Mouse (Mus musculus): Measurements from ENCODE around the gene Atg4a. TPM values are rescaled to one million over a fixed set of nuclear protein-coding genes. Genes with fewer than 3 reads are reported as not detected.

The Atg4a gene
- total RNA-seq, 2 experiments from 2014 or later = 10.7 to 11.3 TPM

DNA sequence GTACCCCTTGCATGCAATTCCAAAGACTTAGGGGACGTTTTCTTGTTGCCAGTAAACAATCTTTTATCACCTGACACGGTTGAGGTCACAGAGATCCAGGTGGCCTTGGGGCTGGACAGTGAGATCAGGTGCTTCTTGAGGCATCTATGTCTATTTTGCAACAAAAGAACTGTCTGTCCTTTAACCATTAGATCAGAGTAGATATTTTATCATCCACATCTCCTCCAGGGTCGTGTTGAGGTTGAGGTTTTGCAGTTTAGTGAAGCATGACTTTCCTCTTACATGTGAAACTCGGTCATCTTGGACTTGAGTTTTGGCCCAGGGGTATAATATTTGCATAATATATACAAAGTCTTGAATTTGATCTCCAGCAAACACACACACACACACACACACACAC lies 200.9 kb downstream of the Atg4a start:
- intact Hi-C loops (cut with DNase I) = no loop called here
- no peak for DNase-seq (ENCODE audit: low spot score)

DNA sequence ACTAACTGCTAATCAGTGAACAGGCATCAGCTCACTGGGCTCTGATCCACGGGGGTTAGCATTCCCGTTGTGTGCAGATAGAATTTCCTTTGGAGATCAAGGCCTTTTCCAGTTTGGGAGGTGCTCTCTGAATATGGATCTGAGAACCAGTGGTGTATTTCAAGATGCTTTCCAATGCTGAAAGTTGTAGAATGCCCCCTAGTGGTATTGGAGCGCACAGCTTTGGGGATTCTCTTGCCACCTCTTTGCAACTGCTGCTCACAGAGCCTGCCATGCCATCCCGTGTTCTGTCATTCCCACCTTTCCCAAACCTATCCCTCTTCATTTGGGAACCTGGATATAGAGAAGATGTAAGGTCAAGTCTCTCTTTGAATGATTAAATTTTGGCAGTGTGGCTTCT lies 201.5 kb downstream of the Atg4a start:
- intact Hi-C loops (cut with DNase I) = no loop called here

DNA sequence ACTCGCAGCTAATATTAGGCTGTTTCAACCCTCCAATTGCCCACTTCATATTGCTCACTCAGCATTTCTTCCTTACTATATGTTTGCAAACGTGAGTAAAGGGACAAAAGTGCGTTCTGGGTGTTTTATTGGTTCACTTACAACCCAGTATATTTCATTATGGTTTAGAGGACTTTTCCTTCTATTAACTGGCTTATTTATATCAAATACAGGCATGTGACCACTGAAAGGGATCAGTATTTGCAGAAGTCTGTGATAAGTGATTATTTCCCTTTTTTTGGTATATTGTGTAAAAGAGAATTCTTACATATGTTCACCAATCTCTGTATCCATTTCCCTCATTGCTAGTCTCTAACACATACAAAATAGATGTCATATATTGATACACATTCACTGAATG lies 203.7 kb downstream of the Atg4a start:
- no peak for DNase-seq (ENCODE audit: low spot score)
- intact Hi-C loops (cut with DNase I) = no loop called here

More for the DNA sequence above, 201.5 kb downstream of the Atg4a start:
- DNase-seq (ENCODE audit: low spot score) = no peak

DNA sequence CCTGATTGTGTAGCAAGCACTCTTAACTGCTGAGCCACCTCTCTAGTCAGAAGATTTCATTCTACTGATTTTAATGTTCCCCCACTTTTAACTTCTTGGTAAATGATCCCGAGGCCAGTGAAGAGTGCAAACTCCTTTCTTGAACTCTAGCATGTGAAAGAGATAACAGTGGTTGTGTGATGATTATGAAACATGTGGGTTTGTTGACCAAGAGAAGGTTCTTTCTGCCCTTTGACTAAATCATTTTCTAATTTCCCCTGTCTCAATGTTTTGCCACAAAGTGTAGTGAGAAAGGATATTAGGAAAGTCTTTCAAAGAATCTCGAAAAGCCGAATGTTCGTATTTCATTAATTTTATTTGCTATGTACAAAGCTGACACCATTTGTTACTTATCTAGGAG lies 208.4 kb downstream of the Atg4a start:
- intact Hi-C loops (cut with DNase I) = no loop called here
- no peak for DNase-seq (ENCODE audit: low spot score)

DNA sequence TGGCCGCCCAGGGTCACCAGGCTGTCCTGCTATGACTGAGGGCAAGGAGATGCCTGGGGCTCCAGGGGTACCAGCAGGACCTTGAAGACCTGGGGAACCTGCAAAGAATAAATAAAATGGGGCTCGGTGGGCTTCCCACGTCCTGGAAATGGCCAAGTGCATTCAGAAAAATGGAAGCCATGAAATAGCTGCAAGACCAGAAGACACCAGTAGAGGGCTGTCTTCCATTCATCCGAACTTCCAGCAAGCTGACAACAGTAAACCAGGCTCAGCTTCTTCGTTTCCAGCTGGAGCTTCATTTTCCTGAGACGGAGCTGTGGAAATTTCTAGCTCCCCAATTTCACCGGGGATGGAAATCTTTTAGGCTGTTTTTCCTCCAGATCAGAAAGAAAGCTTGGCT lies 218.6 kb downstream of the Atg4a start:
- intact Hi-C loops (cut with DNase I) = no loop called here
- no peak for DNase-seq (ENCODE audit: low spot score)

DNA sequence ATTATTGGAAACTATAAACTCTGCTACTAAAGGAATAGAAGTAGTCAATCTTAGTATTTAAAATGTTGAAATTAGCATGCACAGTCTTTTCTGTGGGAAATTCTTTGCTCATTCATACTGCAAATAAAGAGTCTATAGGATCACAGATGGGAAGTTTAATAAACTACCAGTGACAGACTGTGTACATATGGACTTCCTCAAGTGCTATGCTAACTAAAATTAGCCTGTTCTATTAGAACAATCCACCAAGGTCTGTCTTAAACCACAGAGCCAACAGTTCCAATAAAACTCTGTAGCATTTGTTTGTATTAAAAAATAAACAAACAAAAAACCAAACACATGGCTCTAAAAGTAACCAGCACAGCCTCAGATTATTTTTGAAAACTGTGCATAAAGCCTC lies 238.3 kb downstream of the Atg4a start:
- intact Hi-C loops (cut with DNase I) = no loop called here
- DNase-seq (ENCODE audit: low spot score) = no peak

DNA sequence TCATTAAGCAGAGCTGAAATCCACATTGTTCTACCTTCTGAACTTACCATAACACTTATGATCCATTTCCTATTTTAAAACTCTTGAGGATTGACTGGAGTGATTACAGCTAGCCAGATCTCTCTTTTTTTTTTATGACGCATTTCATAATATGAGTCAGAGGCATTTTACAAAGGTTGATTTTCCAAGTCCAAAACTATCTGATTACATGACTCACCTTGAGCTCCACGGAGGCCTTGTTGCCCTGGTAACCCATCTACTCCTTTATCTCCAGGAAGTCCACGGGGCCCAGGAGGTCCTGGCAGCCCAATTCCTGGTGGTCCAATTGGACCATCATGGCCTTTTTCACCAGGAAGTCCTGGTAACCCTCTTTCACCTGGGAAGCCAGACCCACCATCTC lies 242.3 kb downstream of the Atg4a start:
- intact Hi-C loops (cut with DNase I) = no loop called here
- DNase-seq (ENCODE audit: low spot score) = no peak

DNA sequence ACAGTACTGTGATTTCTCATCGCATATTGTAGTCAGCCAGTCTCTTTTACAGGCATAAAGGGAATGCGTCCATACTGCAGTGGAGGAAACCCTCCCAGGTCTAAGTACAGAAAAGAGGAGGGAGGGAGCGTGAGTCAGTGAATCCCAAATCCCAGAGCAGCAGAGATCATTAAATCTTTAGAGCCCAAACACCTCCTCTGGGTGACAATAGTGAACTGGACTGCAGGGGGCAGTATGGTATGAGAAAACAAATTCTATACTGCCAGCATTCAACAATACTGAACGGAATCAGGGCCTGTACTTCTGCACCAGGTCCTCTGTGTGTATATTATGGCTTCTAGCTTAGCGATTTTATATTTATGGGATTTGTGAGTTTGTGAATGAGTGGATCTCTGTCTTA lies 256.1 kb downstream of the Atg4a start:
- intact Hi-C loops (cut with DNase I) = loop anchor here (10.0 kb wide), 1 partner anchor 882 kb away; no protein-coding TSS in a partner anchor
- DNase-seq (ENCODE audit: low spot score) = no peak

Other genes with a start within 250 kb of the Atg4a start
- gene Tex13b, start 143.5 kb upstream of the Atg4a start, total RNA-seq (2021) = not detected
- gene Vsig1, start 49.3 kb upstream of the Atg4a start, total RNA-seq (2021) = not detected
- gene Psmd10, start 179 bp upstream of the Atg4a start, total RNA-seq (2021) = 10 to 100 TPM; 12.5 to 13.5 TPM

Data from heart, postnatal 25 days (tissue).